Mouse (Mus musculus) brain, embryonic 14.5 days (tissue): ENCODE data around the gene Hipk1.

Experiments
- CTCF ChIP-seq: fragments of 200-500 bp; IDR thresholded peaks from 2 replicates; pipeline ENCODE4 v1.5.1; 2012; ENCODE audit warnings: inconsistent platforms, mild to moderate bottlenecking, moderate library complexity, borderline replicate concordance; ENCODE audit not compliant: insufficient read depth, insufficient read length; ENCODE audit errors: extremely low read depth
- POLR2A ChIP-seq: fragments of 200-500 bp; IDR thresholded peaks from 2 replicates; pipeline ENCODE4 v1.6.1; 2012; ENCODE audit warnings: mild to moderate bottlenecking, inconsistent platforms, borderline replicate concordance; ENCODE audit not compliant: poor library complexity, insufficient read depth, insufficient read length, severe bottlenecking; ENCODE audit errors: extremely low read depth

DNA sequence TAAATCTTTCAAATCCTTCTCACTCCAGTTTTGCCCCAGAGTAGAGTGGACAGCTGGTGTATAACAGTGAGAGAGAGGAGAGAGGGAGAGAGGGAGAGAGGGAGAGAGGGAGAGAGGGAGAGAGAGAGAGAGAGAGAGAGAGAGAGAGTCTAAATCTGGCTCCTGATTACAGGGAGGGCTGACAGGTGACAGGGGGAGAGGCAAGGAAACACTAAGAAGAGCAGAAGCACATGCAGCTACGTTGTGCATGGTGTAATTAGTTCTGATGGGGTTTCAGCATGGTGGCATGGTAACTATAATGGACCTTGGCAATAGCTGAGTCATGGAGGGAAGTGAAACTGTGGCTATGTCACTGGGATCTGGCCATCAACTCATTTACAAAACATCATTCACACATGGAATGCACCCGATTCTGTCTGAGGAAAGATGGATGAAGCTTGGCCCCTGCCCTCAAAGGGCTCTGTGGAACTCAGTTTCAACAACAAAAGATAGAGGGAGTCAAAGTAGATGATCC lies 63.5 kb downstream of the Hipk1 start:
- TF ChIP-seq CTCF (no peak), POLR2A (no peak)
